Mouse (Mus musculus): ENCODE results near the gene Atxn2. TPM values are rescaled to one million over a fixed set of nuclear protein-coding genes. Genes with fewer than 3 reads are reported as not detected.

Gene Atxn2
- polyA plus RNA-seq (2016; fragmentation: Nextera tagmentation; extraction: Ambion mirVana): 95.3 and 102 TPM in 2 replicates

DNA sequence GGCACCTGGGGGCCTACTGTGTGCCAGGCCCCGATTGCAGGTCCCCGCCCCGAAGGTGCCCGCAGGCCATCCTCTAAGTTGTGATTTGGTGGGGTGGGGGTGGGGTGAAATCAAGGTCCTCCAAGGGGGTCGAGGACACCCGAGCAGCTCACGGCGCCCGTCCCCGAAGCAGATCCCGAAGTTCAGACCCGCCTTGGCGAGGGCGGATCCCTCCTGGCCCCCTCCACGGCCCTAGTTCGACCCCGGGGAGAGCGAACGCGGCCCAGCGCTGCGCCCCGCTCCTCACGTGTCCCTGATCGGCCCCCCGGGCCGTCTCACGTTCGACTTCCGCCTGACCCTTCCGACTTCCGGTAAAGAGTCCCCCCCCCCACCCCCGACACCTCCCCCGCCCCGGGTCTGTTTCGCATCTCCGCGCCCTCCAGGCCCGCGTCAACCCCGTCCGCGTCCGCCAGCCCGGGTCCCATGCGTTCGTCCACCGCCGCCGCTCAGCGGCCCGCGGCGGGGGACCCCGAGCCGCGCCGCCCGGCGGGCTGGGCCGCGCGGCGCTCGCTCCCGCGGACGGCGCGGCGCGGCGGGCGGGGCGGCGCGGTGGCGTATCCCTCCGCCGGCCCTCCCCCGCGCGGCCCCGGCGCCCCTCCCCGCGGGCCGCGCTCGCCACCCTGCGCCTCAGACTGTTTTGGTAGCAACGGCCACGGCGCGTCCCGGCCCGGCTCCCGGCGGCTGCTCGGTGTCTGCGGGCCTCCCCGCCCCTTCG lies at the start of gene Atxn2:
Gene Atxn2, plus strand, starts transcription at position 164 of the 754 bp plus-strand sequence.
- H3K27ac ChIP-seq: peak within 1 kb of the TSS; percentile 98
- H3K4me1 ChIP-seq: peaks cover 31% of the 10 kb centered on the region
- peak; percentile 70 for ATAC-seq (ENCODE audit: low FRiP score)
- H3K4me2 ChIP-seq (replicated peaks): peak within 1 kb of the TSS; percentile 90
- H3K9me3 ChIP-seq (replicated peaks): no peaks in the 10 kb centered on the region
- H3K27me3 ChIP-seq: no peaks in the 10 kb centered on the region
- H3K4me3 ChIP-seq: peak within 1 kb of the TSS; percentile 99
- H3K36me3 ChIP-seq: no peaks in the 10 kb centered on the region
- WGBS: under 1% methylated on average over 54 of the region's 103 CpGs
- peak within 1 kb of the TSS; percentile 99 for H3K9ac ChIP-seq

DNA sequence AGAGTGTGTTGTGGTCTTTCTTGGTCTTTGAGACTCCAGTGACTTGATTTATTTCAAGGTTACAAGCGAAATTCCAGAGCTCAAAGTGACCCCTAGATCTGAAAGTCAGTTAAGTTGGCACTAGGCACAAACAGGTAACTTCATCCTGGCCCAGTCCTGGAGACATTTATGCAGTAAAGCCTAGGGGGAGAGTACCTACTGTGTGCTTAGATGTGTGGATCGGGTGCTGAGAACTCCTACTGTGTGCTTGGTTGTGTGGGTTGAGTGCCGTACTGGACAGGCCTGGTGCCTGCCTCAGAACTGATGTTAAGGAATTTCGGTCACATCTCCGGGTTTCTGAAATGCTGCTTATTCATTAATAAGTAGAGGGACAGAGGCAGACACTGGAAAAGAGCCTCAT lies 49.6 kb upstream of the Atxn2 start:
- Histone ChIP-seq H3K4me3 (peak overlapping the region; percentile 79), H3K27me3 (no peaks in the 10 kb centered on the region), H3K4me2 (replicated peaks) (peak overlapping the region; percentile 91), H3K36me3 (peaks cover 36% of the 10 kb centered on the region), H3K9me3 (replicated peaks) (no peaks in the 10 kb centered on the region), H3K9ac (peak overlapping the region; percentile 96; the same call in 1 of the 2 replicates), H3K27ac (no peak overlapping the region), H3K4me1 (peaks cover 22% of the 10 kb centered on the region)
- 88% methylated on average over 5 of the region's 5 CpGs for WGBS
- ATAC-seq (ENCODE audit: low FRiP score): no peak

DNA sequence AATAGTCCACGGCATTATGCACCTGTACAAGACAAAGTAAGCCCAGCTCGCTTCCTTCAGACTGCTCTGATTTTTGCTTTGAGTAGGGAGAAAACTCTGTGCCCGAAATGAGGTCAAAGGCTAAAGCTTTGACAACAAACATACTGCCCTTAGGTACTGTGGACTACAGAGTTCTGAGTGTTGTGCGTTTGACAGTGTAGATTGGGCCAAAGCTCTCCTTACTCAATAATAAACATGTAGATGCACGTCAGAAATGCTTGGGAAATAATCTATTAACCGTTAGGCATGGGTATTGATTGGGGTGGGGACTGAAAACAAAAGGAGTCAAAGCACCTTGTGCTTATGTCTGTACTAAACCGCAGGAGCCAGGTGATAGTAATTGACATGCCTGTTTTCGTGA lies 47.7 kb upstream of the Atxn2 start:
- WGBS: 93% methylated on average over 8 of the region's 8 CpGs
- Histone ChIP-seq H3K27me3 (no peaks in the 10 kb centered on the region), H3K27ac (no peak overlapping the region), H3K4me1 (peaks cover 22% of the 10 kb centered on the region), H3K4me2 (replicated peaks) (no peak overlapping the region), H3K9me3 (replicated peaks) (no peaks in the 10 kb centered on the region), H3K4me3 (no peak overlapping the region), H3K9ac (no peak overlapping the region), H3K36me3 (peaks cover 46% of the 10 kb centered on the region)
- no peak for ATAC-seq (ENCODE audit: low FRiP score)

DNA sequence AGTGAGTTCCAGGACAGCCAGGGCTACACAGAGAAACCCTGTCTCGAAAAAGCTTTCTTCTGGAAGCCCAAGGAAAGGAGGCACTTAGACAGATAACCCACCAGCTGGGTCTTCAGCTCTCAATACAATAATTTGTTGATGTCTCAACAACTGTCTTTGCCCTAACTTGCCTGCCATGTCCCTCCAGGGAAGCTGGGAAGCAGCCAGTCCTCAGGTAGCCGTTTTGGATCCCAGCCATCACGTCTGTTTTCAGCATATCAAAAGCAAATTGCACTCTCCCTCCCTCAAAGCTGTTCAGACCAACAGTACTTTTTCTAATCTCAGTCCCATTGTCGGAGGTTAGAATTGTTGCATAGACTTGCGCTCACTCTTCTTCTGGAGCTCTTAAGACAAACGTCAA lies 47.1 kb upstream of the Atxn2 start:
- Histone ChIP-seq H3K36me3 (peaks cover 52% of the 10 kb centered on the region), H3K4me2 (replicated peaks) (no peak overlapping the region), H3K9ac (no peak overlapping the region), H3K27ac (no peak overlapping the region), H3K4me1 (peaks cover 22% of the 10 kb centered on the region), H3K27me3 (no peaks in the 10 kb centered on the region), H3K9me3 (replicated peaks) (no peaks in the 10 kb centered on the region), H3K4me3 (no peak overlapping the region)
- 90% methylated on average over 6 of the region's 6 CpGs for WGBS
- no peak for ATAC-seq (ENCODE audit: low FRiP score)

DNA sequence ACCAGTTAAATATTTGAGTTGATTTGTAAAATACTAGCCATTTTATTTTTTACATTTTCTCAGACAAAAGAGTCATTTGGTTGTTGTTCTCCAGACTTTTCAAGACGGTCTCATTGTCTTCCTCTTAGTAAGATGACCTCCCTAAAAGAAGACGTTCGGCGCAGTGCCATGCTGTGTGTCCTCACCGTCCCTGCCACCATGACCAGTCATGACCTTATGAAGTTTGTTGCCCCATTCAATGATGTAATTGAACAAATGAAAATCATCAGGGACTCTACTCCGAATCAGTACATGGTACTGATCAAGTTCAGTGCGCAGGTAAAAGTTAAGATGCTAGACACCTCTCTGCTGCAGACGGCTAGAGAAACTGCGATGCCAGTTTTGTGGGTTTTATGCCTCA lies 46.2 kb upstream of the Atxn2 start:
- H3K4me1 ChIP-seq: peaks cover 16% of the 10 kb centered on the region
- H3K27me3 ChIP-seq: no peaks in the 10 kb centered on the region
- no peak for ATAC-seq (ENCODE audit: low FRiP score)
- no peak overlapping the region for H3K9ac ChIP-seq
- no peak overlapping the region for H3K4me3 ChIP-seq
- 97% methylated on average over 9 of the region's 9 CpGs for WGBS
- no peaks in the 10 kb centered on the region for H3K9me3 ChIP-seq (replicated peaks)
- H3K27ac ChIP-seq: no peak overlapping the region
- peaks cover 58% of the 10 kb centered on the region for H3K36me3 ChIP-seq
- no peak overlapping the region for H3K4me2 ChIP-seq (replicated peaks)

DNA sequence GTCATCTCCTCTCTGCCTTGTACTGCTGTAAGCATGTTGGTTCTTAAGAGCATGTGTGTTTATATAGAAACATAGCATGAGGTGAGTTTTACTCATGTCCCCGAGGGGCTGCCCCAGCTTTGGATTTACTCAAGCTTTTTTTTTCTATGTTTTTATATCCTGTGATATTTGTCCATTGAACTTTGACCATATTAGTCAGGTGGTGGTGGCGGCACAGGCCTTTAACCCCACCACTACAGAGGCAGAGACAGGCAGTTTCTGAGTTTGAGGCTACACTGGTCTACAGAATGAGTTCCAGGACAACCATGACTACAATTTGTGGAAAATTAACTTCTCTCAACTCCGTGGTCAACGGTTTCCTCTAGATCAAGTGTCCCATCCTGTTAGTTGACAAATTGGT lies 44.1 kb upstream of the Atxn2 start:
- H3K27me3 ChIP-seq: no peaks in the 10 kb centered on the region
- no peak for ATAC-seq (ENCODE audit: low FRiP score)
- WGBS: 96% methylated on average over 4 of the region's 4 CpGs

DNA sequence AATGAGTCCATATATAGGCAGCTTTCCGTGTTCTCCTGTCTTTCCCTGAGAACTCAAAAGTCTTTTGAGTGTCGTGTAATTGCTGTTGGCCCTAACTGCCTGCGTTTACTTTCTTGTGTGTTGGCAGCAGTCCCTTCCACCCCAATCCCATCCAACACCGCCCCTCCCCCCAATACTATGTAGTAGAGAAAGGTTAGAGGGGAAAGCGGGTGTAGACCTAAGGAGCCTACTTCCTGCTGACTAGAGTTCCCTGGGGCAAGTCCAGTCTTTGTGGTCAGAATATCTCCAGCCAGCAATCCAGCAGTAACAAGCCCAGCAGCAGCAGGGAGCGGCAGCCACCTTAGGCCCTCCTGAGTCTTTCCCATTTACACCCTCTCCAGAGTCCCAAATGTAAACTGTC lies 42.7 kb upstream of the Atxn2 start:
- Histone ChIP-seq H3K4me2 (replicated peaks) (no peak overlapping the region), H3K9me3 (replicated peaks) (no peaks in the 10 kb centered on the region), H3K4me3 (no peak overlapping the region), H3K27ac (no peak overlapping the region), H3K36me3 (peaks cover 65% of the 10 kb centered on the region), H3K27me3 (no peaks in the 10 kb centered on the region), H3K4me1 (no peaks in the 10 kb centered on the region), H3K9ac (no peak overlapping the region)
- WGBS: 85% methylated on average over 6 of the region's 6 CpGs
- ATAC-seq (ENCODE audit: low FRiP score): no peak

More for the DNA sequence above, 44.1 kb upstream of the Atxn2 start:
- Histone ChIP-seq H3K9me3 (replicated peaks) (no peaks in the 10 kb centered on the region), H3K27ac (no peak overlapping the region), H3K4me1 (peaks cover 5% of the 10 kb centered on the region), H3K4me3 (no peak overlapping the region), H3K36me3 (peaks cover 68% of the 10 kb centered on the region), H3K9ac (no peak overlapping the region), H3K4me2 (replicated peaks) (no peak overlapping the region)

DNA sequence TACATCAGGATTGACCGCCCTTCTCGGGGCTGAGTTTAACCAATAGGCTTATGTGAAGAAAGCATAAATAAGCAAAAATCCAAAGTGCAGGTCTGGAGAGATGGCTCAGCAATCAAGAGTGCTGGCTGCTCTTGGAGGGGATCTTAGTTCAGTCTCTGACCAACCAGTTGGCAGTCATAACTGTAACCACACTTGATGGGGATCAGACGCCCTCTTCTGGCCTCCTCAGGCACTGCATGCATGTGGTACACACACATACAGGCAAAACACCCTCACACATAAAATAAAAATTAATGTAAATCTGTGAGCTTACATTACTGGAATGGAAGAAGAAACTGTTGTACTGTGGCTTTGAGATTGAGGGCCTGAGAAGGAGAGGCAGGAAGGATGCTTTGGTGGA lies 40.7 kb upstream of the Atxn2 start:
- H3K4me3 ChIP-seq: no peak overlapping the region
- H3K4me2 ChIP-seq (replicated peaks): no peak overlapping the region
- H3K36me3 ChIP-seq: peaks cover 63% of the 10 kb centered on the region
- H3K27me3 ChIP-seq: no peaks in the 10 kb centered on the region
- no peaks in the 10 kb centered on the region for H3K4me1 ChIP-seq
- H3K27ac ChIP-seq: no peak overlapping the region
- no peak overlapping the region for H3K9ac ChIP-seq
- H3K9me3 ChIP-seq (replicated peaks): no peaks in the 10 kb centered on the region
- ATAC-seq (ENCODE audit: low FRiP score): no peak
- 77% methylated on average over 3 of the region's 3 CpGs for WGBS

DNA sequence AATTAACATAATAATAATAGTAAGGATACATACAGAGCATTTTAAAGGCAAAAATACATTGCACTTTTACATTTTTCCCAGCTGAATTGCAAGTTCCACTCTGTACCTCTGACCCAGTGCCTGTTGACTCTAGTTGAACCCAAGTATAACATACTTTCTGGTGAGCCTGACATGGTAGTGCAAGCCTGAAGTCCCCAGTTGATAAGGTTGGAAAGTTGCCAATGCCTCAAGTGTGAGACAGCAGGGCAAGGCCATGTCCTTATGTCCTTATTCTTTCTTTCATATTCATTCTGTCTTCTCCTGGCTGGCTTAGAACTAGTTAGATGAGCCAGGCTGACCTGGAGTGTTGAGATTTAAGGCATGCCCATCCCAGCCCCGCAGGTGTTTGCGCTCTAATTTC lies 28.9 kb upstream of the Atxn2 start:
- peaks cover 97% of the 10 kb centered on the region for H3K36me3 ChIP-seq

DNA sequence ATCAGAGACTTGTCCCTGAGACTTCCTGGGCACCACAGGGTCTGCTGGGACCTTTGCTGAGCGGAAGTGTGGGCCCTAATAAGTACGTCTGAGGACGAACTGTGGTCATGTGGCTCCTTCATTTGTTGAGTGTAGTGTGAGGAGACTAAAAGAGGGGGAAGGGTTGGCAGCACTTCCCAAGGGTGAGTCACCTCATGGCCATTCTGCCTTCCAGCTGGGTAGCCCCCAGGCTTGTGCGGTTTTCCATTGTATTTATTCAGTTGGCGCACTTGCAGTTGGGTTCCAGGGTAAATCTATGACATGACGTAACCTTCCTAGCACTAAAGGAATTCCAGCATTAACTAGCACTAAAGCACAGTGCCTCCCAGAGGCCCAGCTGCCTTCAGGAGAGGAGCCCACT lies 25.6 kb upstream of the Atxn2 start:
- H3K4me2 ChIP-seq (replicated peaks): no peak overlapping the region
- no peak for ATAC-seq (ENCODE audit: low FRiP score)
- H3K4me3 ChIP-seq: no peak overlapping the region
- H3K9me3 ChIP-seq (replicated peaks): no peaks in the 10 kb centered on the region
- peaks cover 69% of the 10 kb centered on the region for H3K36me3 ChIP-seq
- 95% methylated on average over 6 of the region's 6 CpGs for WGBS
- H3K27ac ChIP-seq: no peak overlapping the region
- H3K4me1 ChIP-seq: no peaks in the 10 kb centered on the region
- H3K27me3 ChIP-seq: no peaks in the 10 kb centered on the region
- H3K9ac ChIP-seq: no peak overlapping the region

More for the DNA sequence above, 28.9 kb upstream of the Atxn2 start:
- Histone ChIP-seq H3K9ac (no peak overlapping the region), H3K4me2 (replicated peaks) (no peak overlapping the region), H3K4me1 (no peaks in the 10 kb centered on the region), H3K9me3 (replicated peaks) (no peaks in the 10 kb centered on the region), H3K4me3 (no peak overlapping the region), H3K27me3 (no peaks in the 10 kb centered on the region), H3K27ac (no peak overlapping the region)
- no peak for ATAC-seq (ENCODE audit: low FRiP score)
- WGBS: 95% methylated on average over 2 of the region's 2 CpGs

DNA sequence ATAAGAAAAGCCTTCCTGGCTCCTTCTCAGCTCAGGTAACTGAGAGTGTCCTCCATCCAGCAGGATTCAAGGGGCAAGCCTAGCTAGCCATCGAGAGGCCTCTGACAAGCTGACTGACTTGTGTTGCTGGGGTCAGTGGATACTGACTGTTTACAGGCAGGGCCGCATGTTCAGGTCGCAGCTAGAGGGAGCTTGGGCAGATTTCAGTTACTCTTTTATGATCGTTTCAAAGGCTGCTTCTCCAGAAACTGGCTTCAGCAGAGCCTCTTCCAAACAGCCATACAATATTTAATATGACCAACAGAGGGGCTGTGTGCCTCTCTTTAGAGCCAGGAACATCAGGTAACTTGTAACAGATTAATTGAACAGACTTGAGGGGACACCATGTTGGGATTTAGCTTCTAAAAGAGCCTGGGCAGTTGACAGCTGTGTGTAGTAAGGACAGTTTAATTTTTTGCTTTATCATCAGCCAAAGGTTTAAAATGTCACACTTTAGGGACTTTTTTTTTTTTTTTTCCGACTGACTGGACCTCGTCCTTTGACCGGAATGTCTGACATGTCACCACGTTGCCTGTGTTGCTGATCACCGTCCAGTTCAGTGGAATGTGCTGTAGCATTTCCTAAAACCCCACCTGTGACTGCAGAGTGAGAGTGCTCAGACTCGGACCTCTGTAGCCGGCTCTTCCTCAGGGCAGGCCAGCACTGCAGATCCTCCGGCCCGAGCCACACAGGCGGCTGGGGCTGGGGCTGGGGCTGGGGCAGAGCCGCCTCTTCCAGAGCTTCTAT lies 24.8 kb upstream of the Atxn2 start:
- no peaks in the 10 kb centered on the region for H3K27me3 ChIP-seq
- no peak overlapping the region for H3K4me3 ChIP-seq
- no peak overlapping the region for H3K4me2 ChIP-seq (replicated peaks)
- ATAC-seq (ENCODE audit: low FRiP score): no peak
- no peaks in the 10 kb centered on the region for H3K4me1 ChIP-seq
- no peak overlapping the region for H3K27ac ChIP-seq
- no peaks in the 10 kb centered on the region for H3K9me3 ChIP-seq (replicated peaks)
- peaks cover 61% of the 10 kb centered on the region for H3K36me3 ChIP-seq
- 79% methylated on average over 15 of the region's 15 CpGs for WGBS
- H3K9ac ChIP-seq: no peak overlapping the region

DNA sequence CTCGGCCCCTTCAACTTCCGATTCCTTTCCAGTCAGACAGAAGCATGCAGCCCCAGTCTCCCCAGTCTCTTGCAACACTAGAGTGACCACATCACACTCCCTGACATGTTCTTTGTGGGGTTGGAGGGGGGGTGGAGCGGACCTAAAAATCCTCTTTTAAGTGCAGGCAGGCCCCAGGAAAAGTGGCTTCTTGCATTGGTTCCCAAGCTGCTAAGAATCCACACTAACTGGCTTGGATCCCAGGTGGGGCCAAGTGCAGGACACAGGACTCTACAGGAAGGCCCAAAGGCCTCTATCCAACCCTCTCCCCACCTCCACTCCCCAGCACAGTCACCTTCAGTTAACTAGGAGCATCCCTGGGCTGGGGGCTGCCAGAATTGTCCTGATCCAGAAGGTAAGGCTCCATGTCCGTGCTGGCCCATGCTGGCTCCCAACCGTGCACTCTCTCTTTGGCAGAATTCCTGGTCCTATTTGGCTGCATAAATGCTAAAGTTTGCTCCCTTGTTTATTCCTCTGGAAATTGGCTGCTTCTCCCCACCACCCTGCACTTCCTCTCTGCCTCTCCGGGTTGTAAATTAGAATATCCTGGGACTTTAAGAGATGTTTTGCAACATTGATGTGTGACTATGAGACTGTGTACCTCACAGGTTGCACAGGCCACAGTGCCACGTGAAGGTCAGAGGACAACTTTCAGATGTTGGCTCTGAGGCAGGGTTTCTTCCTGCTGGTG lies 20.5 kb upstream of the Atxn2 start:
- H3K4me3 ChIP-seq: no peak overlapping the region
- H3K4me2 ChIP-seq (replicated peaks): no peak overlapping the region
- no peak overlapping the region for H3K9ac ChIP-seq
- no peaks in the 10 kb centered on the region for H3K9me3 ChIP-seq (replicated peaks)
- H3K36me3 ChIP-seq: peaks cover 20% of the 10 kb centered on the region
- no peak for ATAC-seq (ENCODE audit: low FRiP score)
- 84% methylated on average over 7 of the region's 7 CpGs for WGBS
- no peaks in the 10 kb centered on the region for H3K4me1 ChIP-seq
- no peak overlapping the region for H3K27ac ChIP-seq
- H3K27me3 ChIP-seq: no peaks in the 10 kb centered on the region
